Mouse (Mus musculus) heart, embryonic 10.5 days (tissue): ENCODE results near the gene Hypk. TPM values are rescaled to one million over a fixed set of nuclear protein-coding genes. Genes with fewer than 3 reads are reported as not detected.
A peak's percentile ranks its signal among the peaks of the same experiment; 100 is the strongest.

Experiments
- DNase-seq: peaks from one replicate; pipeline ENCODE4 v3.0.0-alpha.2; 2017; ENCODE audit warnings: low spot score
- H3K27ac ChIP-seq: fragments of 300-500 bp; sonication (generic); 2 replicates; pipeline ENCODE4 v1.5.1; 2016; ENCODE audit warnings: mild to moderate bottlenecking
- H3K27me3 ChIP-seq: fragments of 300-500 bp; sonication (generic); 2 replicates; pipeline ENCODE4 v1.6.1; 2016; ENCODE audit warnings: mild to moderate bottlenecking; ENCODE audit not compliant: poor library complexity, insufficient read depth, severe bottlenecking
- H3K36me3 ChIP-seq: fragments of 300-500 bp; sonication (generic); 2 replicates; pipeline ENCODE4 v1.6.1; 2016; ENCODE audit warnings: mild to moderate bottlenecking, moderate library complexity
- H3K4me1 ChIP-seq: fragments of 300-500 bp; sonication (generic); 2 replicates; pipeline ENCODE4 v1.6.1; 2016; ENCODE audit warnings: mild to moderate bottlenecking
- H3K4me3 ChIP-seq: fragments of 300-500 bp; sonication (generic); 2 replicates; pipeline ENCODE4 v1.5.1; 2016; ENCODE audit warnings: mild to moderate bottlenecking, moderate library complexity
- H3K9me3 ChIP-seq: fragments of 300-500 bp; sonication (generic); 2 replicates; pipeline ENCODE4 v1.6.1; 2016; ENCODE audit warnings: mild to moderate bottlenecking, moderate library complexity
- WGBS: fragments of 180-500 bp; shearing (Covaris S2); methylation state at CpG from one replicate; pipeline ENCODE4 v1.1.7; 2016; 5-methylcytosine and 5-hydroxymethylcytosine counted together
- polyA plus RNA-seq: library from polyadenylated mRNA; unstranded; fragments of >200 nt; fragmentation: Nextera tagmentation; extraction: Ambion mirVana; gene quantifications from 2 replicates; pipeline ENCODE4 v1.2.1, GENCODE M21; 2016

Hypk gene
- polyA plus RNA-seq, 1 experiment from 2014 or later, result 162 TPM

- Histone ChIP-seq H3K27me3 (peaks cover 15% of the 10 kb centered on the region), H3K9me3 (no peaks in the 10 kb centered on the region), H3K4me1 (peaks cover 21% of the 10 kb centered on the region), H3K27ac (no peak overlapping the region), H3K4me3 (no peak overlapping the region), H3K36me3 (peaks cover 46% of the 10 kb centered on the region)
- 68% methylated on average over 4 of the region's 4 CpGs for WGBS
- DNase-seq, result no peak
Measured at GRCm38 (mm10) chr2:121439746-121440145, 13.3 kb upstream of the Hypk start.

GRCm38 (mm10) chr2:121440834-121441605 is 12.1 kb upstream of the Hypk start:
- DNase-seq, result peak; percentile 70
- peaks cover 21% of the 10 kb centered on the region for H3K4me1 ChIP-seq
- peaks cover 15% of the 10 kb centered on the region for H3K27me3 ChIP-seq
- H3K9me3 ChIP-seq, result no peaks in the 10 kb centered on the region
- 47% methylated on average over 5 of the region's 5 CpGs for WGBS
- H3K27ac ChIP-seq, result no peak overlapping the region
- no peak overlapping the region for H3K4me3 ChIP-seq
- H3K36me3 ChIP-seq, result peaks cover 33% of the 10 kb centered on the region

DNA sequence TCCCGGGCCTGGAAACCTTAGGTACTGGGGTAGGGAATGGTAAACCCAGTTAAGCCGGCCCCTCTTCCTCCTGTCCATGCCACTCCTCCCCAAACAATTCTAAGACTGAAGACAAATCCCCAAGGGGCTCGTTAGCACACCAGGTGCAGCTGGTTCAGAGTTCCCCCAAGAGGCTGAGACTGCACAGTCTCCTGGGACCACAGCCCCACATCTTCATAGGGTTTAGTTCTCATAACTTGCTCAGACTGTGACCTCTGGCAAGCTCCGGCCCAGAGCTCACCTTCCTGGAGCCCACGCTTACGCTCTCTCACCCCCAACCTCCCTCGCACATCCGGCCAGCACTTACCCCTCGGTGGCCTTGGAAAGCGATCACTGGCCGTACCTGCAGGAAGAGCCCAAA is 11.3 kb upstream of the Hypk start:
- Histone ChIP-seq H3K4me1 (peaks cover 21% of the 10 kb centered on the region), H3K27me3 (peaks cover 15% of the 10 kb centered on the region), H3K9me3 (no peaks in the 10 kb centered on the region), H3K27ac (peak overlapping the region; percentile 38), H3K4me3 (peak overlapping the region; percentile 70), H3K36me3 (peaks cover 28% of the 10 kb centered on the region)
- peak; percentile 57 for DNase-seq
- 10% methylated on average over 11 of the region's 11 CpGs for WGBS

- peaks cover 21% of the 10 kb centered on the region for H3K36me3 ChIP-seq
- WGBS, result 1% methylated on average over 30 of the region's 30 CpGs
- H3K4me1 ChIP-seq, result peaks cover 21% of the 10 kb centered on the region
- H3K27me3 ChIP-seq, result peaks cover 15% of the 10 kb centered on the region
- H3K27ac ChIP-seq, result peak overlapping the region; percentile 38
- H3K9me3 ChIP-seq, result no peaks in the 10 kb centered on the region
- H3K4me3 ChIP-seq, result peak overlapping the region; percentile 70
- peak; percentile 91 for DNase-seq
Measured at GRCm38 (mm10) chr2:121442259-121443067, 10.6 kb upstream of the Hypk start.

GRCm38 (mm10) chr2:121443068-121443349 is 10.1 kb upstream of the Hypk start:
- H3K36me3 ChIP-seq, result peaks cover 15% of the 10 kb centered on the region
- no peak for DNase-seq
- no peaks in the 10 kb centered on the region for H3K9me3 ChIP-seq
- peaks cover 15% of the 10 kb centered on the region for H3K27me3 ChIP-seq
- H3K4me1 ChIP-seq, result peaks cover 25% of the 10 kb centered on the region
- 24% methylated on average over 8 of the region's 8 CpGs for WGBS
- H3K4me3 ChIP-seq, result peak overlapping the region; percentile 70
- no peak overlapping the region for H3K27ac ChIP-seq

DNA sequence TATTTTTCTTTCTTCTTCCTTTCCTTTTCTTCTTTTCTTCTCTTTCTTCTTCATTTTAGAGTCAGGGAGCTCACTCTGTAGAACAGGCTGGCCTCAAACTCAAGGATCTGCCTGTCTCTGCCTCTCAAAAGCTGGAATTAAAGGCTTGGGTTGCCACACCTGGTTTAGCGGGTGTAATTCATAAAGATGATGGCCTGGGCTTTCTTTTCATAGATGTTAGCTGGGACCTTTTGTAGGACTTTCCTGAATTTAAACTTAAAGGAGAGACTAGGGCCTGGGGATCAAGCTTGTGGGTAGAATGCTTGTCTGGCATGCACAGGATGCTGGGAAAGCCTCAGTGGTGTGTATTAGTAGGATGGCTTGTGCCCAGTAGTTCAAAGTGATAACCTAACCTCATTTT is 8.9 kb upstream of the Hypk start, which contains the start of gene Ell3:
TSS of gene Ell3 (minus strand) at position 101 of the 400 bp plus-strand sequence.
- H3K27me3 ChIP-seq, result peaks cover 15% of the 10 kb centered on the region
- H3K4me3 ChIP-seq, result peak within 1 kb of the TSS; percentile 70; the same call in 1 of the 2 replicates
- no peak within 1 kb of the TSS for H3K27ac ChIP-seq
- no peaks in the 10 kb centered on the region for H3K9me3 ChIP-seq
- WGBS, result 84% methylated on average over 1 of the region's 1 CpGs
- DNase-seq, result peak; percentile 1
- peaks cover 27% of the 10 kb centered on the region for H3K4me1 ChIP-seq
- peaks cover 4% of the 10 kb centered on the region for H3K36me3 ChIP-seq

GRCm38 (mm10) chr2:121445117-121445516 is 8.0 kb upstream of the Hypk start:
- peaks cover 27% of the 10 kb centered on the region for H3K4me1 ChIP-seq
- H3K27ac ChIP-seq, result no peak overlapping the region
- no peak overlapping the region for H3K4me3 ChIP-seq
- H3K9me3 ChIP-seq, result no peaks in the 10 kb centered on the region
- 75% methylated on average over 3 of the region's 3 CpGs for WGBS
- DNase-seq, result peak; percentile 17
- peaks cover 15% of the 10 kb centered on the region for H3K27me3 ChIP-seq
- H3K36me3 ChIP-seq, result no peaks in the 10 kb centered on the region

DNA sequence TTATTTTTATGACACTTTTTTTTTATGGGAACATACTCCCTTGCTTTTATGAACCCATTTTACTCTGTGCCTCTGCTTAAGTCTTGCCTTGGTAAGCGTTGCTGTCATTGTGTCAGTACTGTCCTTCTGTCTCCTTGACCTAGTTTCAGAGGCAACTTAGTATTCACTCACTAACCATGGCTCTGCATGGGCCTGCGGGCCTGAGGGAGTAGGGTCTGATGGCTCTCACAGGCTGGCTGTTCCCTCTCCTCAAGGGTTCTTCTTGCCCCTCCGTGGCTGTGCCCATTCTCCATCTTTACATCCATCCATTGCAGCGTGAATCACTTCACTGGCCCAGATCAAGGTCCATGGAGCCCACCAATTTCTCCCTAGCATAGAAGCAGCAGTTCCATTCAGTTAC is 6.6 kb upstream of the Hypk start:
- H3K36me3 ChIP-seq, result peaks cover 10% of the 10 kb centered on the region; the same call in 1 of the 2 replicates
- WGBS, result 70% methylated on average over 4 of the region's 4 CpGs
- no peak overlapping the region for H3K27ac ChIP-seq
- DNase-seq, result peak; percentile 57
- no peak overlapping the region for H3K4me3 ChIP-seq
- peaks cover 10% of the 10 kb centered on the region for H3K27me3 ChIP-seq
- peaks cover 37% of the 10 kb centered on the region for H3K4me1 ChIP-seq
- no peaks in the 10 kb centered on the region for H3K9me3 ChIP-seq

DNA sequence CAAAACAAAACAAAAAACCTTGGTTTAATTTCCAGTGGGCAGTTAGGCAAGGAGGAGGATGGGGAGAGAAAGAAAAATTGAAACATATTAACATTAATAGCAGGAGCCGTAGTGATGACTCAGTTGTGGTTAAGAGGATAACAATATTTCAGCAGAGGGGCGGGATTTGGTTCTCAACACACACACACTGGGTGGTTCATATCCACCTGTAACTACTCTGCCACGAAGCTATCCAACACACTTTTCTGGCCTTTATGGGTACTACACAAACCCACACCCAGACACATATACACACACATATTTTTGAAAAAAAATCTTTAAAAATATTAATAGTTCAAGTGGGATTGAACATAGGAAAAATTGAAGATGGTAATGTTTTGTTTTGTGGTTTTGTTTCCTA is 6.1 kb upstream of the Hypk start:
- no peak overlapping the region for H3K4me3 ChIP-seq
- peaks cover 34% of the 10 kb centered on the region for H3K4me1 ChIP-seq
- no peak overlapping the region for H3K27ac ChIP-seq
- peaks cover 5% of the 10 kb centered on the region; the same call in 1 of the 2 replicates for H3K27me3 ChIP-seq
- no peaks in the 10 kb centered on the region for H3K9me3 ChIP-seq
- peaks cover 11% of the 10 kb centered on the region; the same call in 1 of the 2 replicates for H3K36me3 ChIP-seq
- peak; percentile 7 for DNase-seq
- WGBS, result 85% methylated on average over 3 of the region's 3 CpGs

- peak overlapping the region; percentile 98 for H3K4me3 ChIP-seq
- peaks cover 23% of the 10 kb centered on the region for H3K36me3 ChIP-seq
- H3K4me1 ChIP-seq, result peaks cover 34% of the 10 kb centered on the region
- 17% methylated on average over 9 of the region's 9 CpGs for WGBS
- peak overlapping the region; percentile 99 for H3K27ac ChIP-seq
- peak; percentile 74 for DNase-seq
- H3K27me3 ChIP-seq, result no peaks in the 10 kb centered on the region
- H3K9me3 ChIP-seq, result no peaks in the 10 kb centered on the region
Measured at GRCm38 (mm10) chr2:121448136-121448535, 5.0 kb upstream of the Hypk start.

DNA sequence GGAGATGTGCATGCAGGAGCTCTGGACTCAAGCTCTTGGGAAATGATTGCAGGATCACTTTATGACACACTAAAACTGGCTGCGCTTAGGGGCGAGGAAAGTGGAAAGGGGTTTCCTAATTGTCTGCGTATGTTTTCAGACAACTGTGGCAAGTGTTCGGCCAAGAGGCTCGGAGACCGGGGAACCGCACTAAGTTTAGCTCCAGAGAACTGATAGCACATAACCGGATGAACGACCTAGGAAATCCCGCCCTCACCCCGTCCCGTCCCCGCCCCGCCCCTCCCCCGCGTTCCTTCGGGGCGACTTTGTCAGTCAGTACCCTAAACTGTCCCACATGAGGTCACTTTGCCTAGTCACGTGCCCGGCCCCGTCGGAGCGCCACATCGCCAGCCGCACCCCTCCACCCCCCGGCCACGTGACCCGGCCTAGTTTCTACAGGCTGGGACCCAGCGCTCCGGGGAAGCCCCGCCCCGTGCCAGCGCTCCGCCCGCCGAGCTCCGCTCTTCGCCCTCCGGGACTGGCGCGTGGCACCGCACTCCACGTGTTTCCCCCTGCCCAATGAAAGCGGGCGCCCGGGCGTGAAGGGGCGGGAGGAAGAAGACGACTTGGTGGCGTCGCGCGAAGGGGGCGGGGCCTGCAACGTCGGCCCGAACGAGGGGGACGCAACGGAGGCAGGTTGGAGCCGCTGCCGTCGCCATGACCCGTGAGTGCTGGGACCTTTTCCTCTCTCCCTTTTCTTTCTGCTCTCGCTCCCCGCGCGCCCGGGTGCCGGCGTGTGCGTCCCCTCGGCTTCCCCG is 4.2 kb upstream of the Hypk start, which contains the start of gene Serf2:
TSS of gene Serf2 (plus strand) at position 457 of the 797 bp plus-strand sequence.
- Histone ChIP-seq H3K27me3 (no peaks in the 10 kb centered on the region), H3K36me3 (peaks cover 31% of the 10 kb centered on the region), H3K4me3 (peak within 1 kb of the TSS; percentile 98), H3K27ac (peak within 1 kb of the TSS; percentile 99), H3K9me3 (no peaks in the 10 kb centered on the region), H3K4me1 (peaks cover 40% of the 10 kb centered on the region)
- WGBS, result under 1% methylated on average over 70 of the region's 74 CpGs
- DNase-seq, result peak; percentile 100

GRCm38 (mm10) chr2:121449545-121450011 is 3.5 kb upstream of the Hypk start:
- Histone ChIP-seq H3K4me3 (peak overlapping the region; percentile 98), H3K27ac (peak overlapping the region; percentile 99), H3K4me1 (peaks cover 41% of the 10 kb centered on the region), H3K27me3 (no peaks in the 10 kb centered on the region), H3K36me3 (peaks cover 34% of the 10 kb centered on the region), H3K9me3 (no peaks in the 10 kb centered on the region)
- DNase-seq, result peak; percentile 84
- under 1% methylated on average over 54 of the region's 54 CpGs for WGBS
